Mouse (Mus musculus) lung, postnatal 0 days (tissue): ENCODE measurements around the gene Lrrk1.

ENCODE experiments used
- CTCF ChIP-seq: IDR thresholded peaks from 2 replicates; pipeline ENCODE4 v1.5.1; 2016; ENCODE audit warnings: antibody characterized with exemption, mild to moderate bottlenecking
- EP300 ChIP-seq: IDR thresholded peaks from 2 replicates; pipeline ENCODE4 v1.6.1; 2016; ENCODE audit warnings: antibody characterized with exemption, mild to moderate bottlenecking, control low read depth

GRCm38 (mm10) chr7:66297656-66298021 lies 90.5 kb downstream of the Lrrk1 start:
- TF ChIP-seq CTCF, result no peak
- no peak for TF ChIP-seq EP300
